Mouse (Mus musculus) cerebellum, adult 2 months (tissue): ENCODE results near the gene Tbx5.

ENCODE experiments used
- CTCF ChIP-seq: fragments of 200-500 bp; IDR thresholded peaks from 2 replicates; pipeline ENCODE4 v1.5.1; 2011; ENCODE audit warnings: low read depth, mild to moderate bottlenecking, control low read depth, low read length, moderate library complexity, borderline replicate concordance; ENCODE audit not compliant: insufficient read depth
- POLR2A ChIP-seq: fragments of 200-500 bp; IDR thresholded peaks from 2 replicates; pipeline ENCODE4 v1.6.1; 2011; ENCODE audit warnings: low read length, control low read depth, borderline replicate concordance; ENCODE audit not compliant: insufficient read depth

DNA sequence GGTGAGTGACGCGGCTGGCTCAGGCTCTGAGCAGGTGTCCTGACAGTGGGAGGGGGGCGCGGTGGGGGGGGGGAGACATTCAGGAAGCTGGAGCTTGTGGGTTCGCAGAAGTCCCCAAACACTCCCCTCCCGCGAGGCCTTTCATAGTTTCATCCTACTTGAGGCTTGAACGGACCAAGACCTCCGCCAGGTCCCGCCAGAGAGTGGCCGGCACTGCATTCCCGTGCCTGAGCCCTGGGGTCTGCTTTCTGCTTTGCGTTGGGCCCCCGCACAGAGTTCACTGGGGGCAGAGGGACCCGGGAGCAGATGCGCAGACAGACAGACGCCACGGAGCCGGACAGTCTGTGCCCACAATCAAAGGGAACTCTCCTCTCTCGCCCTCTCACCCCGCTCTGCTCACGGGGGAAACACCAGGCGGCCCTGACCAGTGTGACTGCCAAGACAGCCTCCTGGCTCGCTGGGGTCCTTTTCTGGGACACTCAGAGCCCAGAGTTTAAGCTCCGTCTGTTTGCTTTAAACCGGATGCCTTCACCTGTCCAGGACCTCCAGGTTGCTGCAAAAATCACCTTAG, 34.8 kb upstream of the Tbx5 start:
- TF ChIP-seq POLR2A, result no peak
- no peak for TF ChIP-seq CTCF
